Mouse (Mus musculus) c-Kit-positive CD71-negative TER-119-negative erythroid progenitor cells, embryonic 14.5 days (primary cell): ENCODE results near the gene Eef2k.

Source experiments
- DNase-seq: peaks from one replicate; pipeline ENCODE4 v3.0.0-alpha.2; 2013; ENCODE audit warnings: low read depth

The Eef2k gene

GRCm38 (mm10) chr7:120842345-120843036, at the start of gene Eef2k:
TSS of gene Eef2k (plus strand) at chr7:120842831.
- DNase-seq: peak; percentile 86

GRCm38 (mm10) chr7:120795544-120795943, 47.1 kb upstream of the Eef2k start:
- DNase-seq: no peak

GRCm38 (mm10) chr7:120796369-120796768, 46.3 kb upstream of the Eef2k start:
- no peak for DNase-seq

- no peak for DNase-seq
Measured at GRCm38 (mm10) chr7:120803268-120803667, 39.4 kb upstream of the Eef2k start.

GRCm38 (mm10) chr7:120809705-120810104, 32.9 kb upstream of the Eef2k start:
- no peak for DNase-seq

GRCm38 (mm10) chr7:120811834-120812415, 30.7 kb upstream of the Eef2k start, which contains the start of gene Gm5737:
TSS of gene Gm5737 (plus strand) at chr7:120812365.
- DNase-seq: no peak

- DNase-seq: no peak
Measured at GRCm38 (mm10) chr7:120817552-120817951, 25.1 kb upstream of the Eef2k start.

- no peak for DNase-seq
Measured at GRCm38 (mm10) chr7:120819386-120819785, 23.2 kb upstream of the Eef2k start.

- no peak for DNase-seq
Measured at GRCm38 (mm10) chr7:120823248-120823647, 19.4 kb upstream of the Eef2k start.

GRCm38 (mm10) chr7:120825097-120825496, 17.5 kb upstream of the Eef2k start:
- no peak for DNase-seq

GRCm38 (mm10) chr7:120826408-120826807, 16.2 kb upstream of the Eef2k start:
- no peak for DNase-seq

- DNase-seq: no peak
Measured at GRCm38 (mm10) chr7:120830431-120831381, 11.9 kb upstream of the Eef2k start.

- DNase-seq: no peak
Measured at GRCm38 (mm10) chr7:120834426-120834825, 8.2 kb upstream of the Eef2k start.

- peak; percentile 80 for DNase-seq
Measured at GRCm38 (mm10) chr7:120834863-120835372, 7.7 kb upstream of the Eef2k start.

- peak; percentile 89 for DNase-seq
Measured at GRCm38 (mm10) chr7:120835449-120836359, 6.9 kb upstream of the Eef2k start.

GRCm38 (mm10) chr7:120836361-120836760, 6.3 kb upstream of the Eef2k start:
- DNase-seq: no peak

GRCm38 (mm10) chr7:120838436-120839160, 4.0 kb upstream of the Eef2k start:
- DNase-seq: no peak

- no peak for DNase-seq
Measured at GRCm38 (mm10) chr7:120839786-120840185, 2.8 kb upstream of the Eef2k start.

GRCm38 (mm10) chr7:120843037-120843621, 498 bp downstream of the Eef2k start:
- DNase-seq: peak; percentile 70

- no peak for DNase-seq
Measured at GRCm38 (mm10) chr7:120843852-120844435, 1.3 kb downstream of the Eef2k start.
